Mouse (Mus musculus): Measurements from ENCODE around the gene Arpc5l.

DNA sequence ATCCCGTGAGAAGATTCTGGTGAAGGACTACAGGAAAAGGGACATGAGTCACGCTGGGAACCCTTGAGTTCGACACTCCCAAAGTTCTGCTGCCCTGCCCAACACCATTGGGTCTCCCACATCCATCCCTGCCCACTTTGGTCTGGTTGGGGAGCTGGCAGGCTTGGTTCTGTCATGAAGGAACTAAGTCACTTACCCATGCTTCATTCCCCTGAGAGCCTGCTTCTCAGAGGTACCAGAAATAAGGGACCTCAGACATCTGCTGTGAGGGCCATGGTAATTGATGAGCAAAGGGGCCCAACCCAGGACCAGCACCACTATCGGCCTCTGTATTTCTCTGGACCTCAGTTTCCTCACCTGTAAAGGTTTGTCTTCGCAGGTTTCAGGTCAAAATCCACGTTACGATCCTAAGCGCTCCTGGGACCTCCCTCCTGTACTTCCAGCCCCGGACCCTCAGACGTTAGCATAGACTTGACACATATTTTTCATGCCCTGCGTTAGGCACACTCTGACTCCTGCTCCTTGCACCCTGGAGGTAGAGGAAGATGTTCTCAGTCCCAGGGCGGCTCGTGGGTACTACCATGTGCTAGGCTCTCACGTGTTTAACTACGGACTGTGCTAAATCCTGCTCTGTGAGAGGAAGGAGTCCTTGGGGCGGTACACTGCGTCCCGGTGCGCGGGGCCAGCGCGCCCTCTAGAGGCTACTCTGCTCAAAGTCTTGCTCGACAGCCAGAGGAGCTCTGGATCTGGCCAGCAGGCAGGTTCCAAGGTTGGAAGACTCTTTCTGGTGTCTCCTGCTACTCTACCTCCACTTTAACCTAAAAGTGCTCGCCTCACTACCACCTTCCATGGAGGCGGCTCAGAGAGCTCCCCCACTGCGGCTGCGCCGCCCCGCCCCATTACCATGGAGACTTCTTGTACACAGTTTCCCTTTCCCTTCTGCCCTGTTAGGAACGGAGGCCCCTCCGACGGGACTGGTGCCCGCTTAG is 7.5 kb upstream of the Arpc5l start, which contains the start of gene Wdr38:
- TF ChIP-seq POLR2A (IDR thresholded peaks at IDR 0.05; ENCODE audit: borderline replicate concordance, insufficient read depth, low read length) (no peak), CTCF (IDR thresholded peaks at IDR 0.05; ENCODE audit: borderline replicate concordance, insufficient read depth, low read depth, low read length) (peak; percentile 94)
